Mouse (Mus musculus) embryonic fibroblast, embryonic 13.5 days (primary cell): ENCODE data around the gene Arl2bp.

Experiments
- CTCF ChIP-seq: IDR thresholded peaks from 2 replicates; pipeline ENCODE4 v1.5.1; 2011; ENCODE audit warnings: mild to moderate bottlenecking, control low read depth, low read length, moderate library complexity, borderline replicate concordance; ENCODE audit not compliant: insufficient read depth
- POLR2A ChIP-seq: IDR thresholded peaks from 2 replicates; pipeline ENCODE4 v1.6.1; 2011; ENCODE audit warnings: low read depth, mild to moderate bottlenecking, control low read depth, low read length, moderate library complexity

DNA sequence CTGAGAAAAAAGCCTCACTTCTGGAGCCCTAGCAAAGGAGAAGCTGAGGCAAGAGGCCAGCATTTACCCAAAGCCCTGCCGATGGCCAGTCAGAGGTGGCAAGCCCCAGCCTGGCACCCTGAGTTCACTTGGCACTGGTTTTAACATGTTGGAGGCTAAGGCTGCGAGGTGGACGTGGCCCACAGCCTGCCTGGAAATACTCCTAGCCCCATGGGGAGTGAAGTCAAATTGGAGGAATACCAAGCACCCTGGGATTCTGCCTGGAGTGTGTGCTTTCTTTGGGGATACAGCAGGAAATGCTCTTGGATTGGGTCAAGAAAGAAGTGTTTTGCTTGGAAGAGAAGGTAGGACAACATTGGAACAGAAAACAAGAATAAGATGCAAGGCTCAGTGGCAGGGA lies 49.5 kb downstream of the Arl2bp start:
- TF ChIP-seq CTCF (no peak), POLR2A (no peak)
